Mouse (Mus musculus) megakaryocyte-erythroid progenitor cell, adult 5-6 weeks (primary cell): ENCODE results near the gene Dlgap1. TPM values are rescaled to one million over a fixed set of nuclear protein-coding genes. Genes with fewer than 3 reads are reported as not detected.

ENCODE experiments used
- ATAC-seq: replicated peaks from 2 replicates; pipeline ENCODE4 v1.8.0; 2016; ENCODE audit warnings: mild to moderate bottlenecking, inconsistent platforms; ENCODE audit not compliant: severe bottlenecking, poor library complexity, low FRiP score, low TSS enrichment
- total RNA-seq, 2 experiments: library from RNA; stranded (forward) in 1 of 2; stranded (reverse) in 1 of 2; fragments of 200-1000, 215-1000 nt in 1 of 2; fragments of >200 nt in 1 of 2; fragmentation: Nextera tagmentation in 1 of 2; gene quantifications; 2 replicates each; pipeline ENCODE4 v1.2.3; 2014 to 2017

The Dlgap1 gene
- total RNA-seq, 2 experiments from 2014 or later: not detected

DNA sequence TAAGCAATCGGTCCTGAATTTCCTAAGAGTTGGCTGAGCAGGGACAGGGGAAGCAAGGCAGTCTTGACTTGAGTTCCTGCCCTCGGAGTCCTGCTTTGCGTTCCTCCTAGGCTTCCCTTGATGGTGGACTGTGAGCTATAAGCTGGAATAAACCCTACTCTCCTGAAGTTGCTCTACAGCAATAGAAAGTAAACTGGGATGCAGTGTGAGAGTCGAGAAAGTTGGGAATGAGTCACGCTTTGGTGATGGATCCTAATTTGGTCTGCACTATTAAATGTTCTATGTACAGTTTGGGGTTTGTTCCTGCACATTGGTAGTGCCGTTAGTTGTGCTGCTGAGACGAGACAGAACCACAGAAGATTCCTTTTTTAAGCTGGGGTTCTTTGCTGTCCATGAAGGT lies 348.9 kb downstream of the Dlgap1 start:
- no peak for ATAC-seq

DNA sequence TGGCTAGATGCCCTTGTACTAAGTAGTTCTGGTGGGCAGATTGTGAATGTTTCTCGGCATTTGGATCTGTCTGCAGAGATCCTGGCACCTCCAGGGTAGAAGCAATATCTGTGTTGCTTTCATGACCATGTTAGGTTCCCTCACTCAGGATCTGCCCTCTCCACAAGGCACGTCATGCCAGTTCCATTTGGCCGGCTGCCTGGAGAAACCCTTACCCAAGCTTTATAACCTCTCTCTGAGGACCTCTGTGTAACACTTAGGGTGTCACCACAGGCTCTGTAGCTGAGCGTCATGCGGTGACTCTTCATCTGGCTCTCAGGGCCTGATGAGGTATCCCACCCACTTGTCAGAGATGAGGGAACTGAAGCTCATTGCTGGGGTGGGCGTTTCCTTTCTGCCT lies 353.1 kb downstream of the Dlgap1 start:
- no peak for ATAC-seq

DNA sequence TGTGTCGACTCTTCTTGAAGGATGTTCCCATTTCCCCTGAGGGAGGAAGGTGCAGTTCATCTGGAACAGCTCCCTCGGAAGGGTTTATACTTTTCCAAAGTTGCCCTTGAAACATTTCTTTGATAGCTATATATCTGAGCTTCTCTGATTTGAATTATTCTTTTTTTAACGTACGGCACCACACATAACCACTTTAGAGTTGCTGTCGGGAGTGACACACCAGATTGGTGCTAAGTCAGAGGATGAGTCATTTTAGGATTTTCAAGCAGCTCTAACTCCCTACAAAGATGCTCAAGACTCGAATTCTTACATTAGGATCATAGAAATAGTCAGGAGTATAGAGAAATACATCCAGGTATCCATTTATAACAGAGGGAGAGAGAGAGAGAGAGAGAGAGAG lies 364.6 kb downstream of the Dlgap1 start:
- no peak for ATAC-seq

DNA sequence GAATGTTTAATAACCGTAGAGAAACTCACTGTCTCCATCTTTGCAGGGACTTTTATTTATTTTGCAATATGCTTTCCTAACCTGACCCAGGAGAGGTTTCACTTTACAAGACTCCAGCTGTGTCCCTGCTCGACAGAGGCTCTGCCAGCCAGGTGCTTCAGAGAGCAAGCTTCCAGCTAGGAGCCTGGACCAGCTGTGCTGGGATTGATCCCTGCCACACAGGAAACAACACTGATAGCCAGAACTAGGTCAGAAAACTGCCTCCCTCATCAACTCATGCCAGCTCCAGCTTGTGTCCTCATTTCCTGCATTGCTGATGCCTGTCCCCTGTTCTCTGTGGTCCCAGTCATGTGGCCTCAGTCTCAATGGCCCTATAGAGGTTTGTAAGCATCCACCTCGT lies 365.3 kb downstream of the Dlgap1 start:
- no peak for ATAC-seq

DNA sequence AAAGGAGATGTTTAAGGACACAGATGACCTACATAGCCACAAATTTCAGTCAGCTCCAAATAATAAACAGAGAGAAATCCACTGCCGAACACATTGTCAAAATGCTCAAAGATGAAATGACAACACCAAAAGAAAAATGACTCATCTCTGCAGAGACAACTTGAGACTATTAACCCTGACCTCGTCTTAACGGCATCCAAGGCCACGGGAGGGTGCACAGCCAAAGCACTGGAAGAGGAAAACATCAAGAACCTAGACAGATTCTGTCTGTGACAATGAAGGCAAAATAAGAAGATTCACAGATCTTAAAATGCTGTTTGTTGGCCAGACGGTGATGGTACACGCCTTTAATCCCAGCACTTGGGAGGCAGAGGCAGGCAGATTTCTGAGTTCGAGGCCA lies 370.9 kb downstream of the Dlgap1 start:
- no peak for ATAC-seq

DNA sequence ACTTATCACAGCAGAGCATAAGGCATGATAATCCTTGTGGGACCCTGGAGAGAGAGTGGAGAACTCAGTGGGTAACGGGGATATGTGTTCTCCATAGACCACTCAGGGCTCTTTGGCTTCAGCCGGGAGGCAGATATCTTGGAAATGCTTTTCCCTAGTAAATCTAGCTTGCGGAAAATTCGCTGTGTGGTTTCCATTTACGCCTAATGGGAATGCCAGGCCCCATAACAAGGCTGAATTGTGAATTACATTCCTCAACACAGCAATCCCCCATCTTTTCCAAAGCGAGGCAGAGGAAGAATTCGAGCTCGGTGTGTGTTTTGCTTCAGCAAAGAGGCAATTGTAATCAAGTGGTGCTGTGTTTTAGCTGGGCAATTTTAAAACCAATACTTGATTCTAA lies 372.4 kb downstream of the Dlgap1 start:
- no peak for ATAC-seq

DNA sequence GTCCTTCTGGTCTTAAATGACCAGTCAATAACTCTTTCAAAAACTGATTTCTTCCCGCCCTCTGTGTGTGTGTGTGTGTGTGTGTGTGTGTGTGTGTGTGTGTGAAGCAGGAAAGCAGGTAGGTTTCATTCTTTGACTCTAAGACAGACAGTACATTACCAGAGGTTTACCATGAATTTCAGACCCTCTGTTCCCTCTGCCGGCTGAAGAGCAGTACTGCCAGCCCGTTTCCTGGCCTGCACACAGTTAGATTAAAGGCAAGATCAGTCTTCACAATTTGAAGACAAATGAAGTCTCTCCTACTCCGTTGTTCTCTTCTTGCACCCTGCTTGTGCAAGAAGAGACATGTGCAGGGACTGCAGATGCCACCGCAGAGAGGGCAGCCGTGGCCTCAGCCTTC lies 373.0 kb downstream of the Dlgap1 start:
- ATAC-seq: no peak

DNA sequence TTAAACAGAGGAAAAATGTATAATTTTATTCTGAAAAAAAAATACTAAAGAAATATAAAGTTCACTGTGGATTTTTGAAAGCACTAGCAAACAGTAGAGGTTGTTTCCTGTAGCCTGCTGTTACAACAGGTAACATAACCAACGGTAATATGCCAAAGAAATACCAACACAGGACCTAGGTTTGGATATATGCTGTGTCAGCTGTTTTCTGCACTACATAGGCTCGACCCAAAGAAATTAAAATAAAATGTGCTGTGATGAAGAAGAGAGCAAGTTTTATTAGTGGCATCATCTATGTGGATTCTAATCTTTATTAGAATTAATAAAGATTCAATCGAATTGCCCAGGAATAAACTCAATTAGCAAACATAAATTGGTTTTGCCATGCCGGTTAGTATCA lies 378.5 kb downstream of the Dlgap1 start:
- no peak for ATAC-seq

DNA sequence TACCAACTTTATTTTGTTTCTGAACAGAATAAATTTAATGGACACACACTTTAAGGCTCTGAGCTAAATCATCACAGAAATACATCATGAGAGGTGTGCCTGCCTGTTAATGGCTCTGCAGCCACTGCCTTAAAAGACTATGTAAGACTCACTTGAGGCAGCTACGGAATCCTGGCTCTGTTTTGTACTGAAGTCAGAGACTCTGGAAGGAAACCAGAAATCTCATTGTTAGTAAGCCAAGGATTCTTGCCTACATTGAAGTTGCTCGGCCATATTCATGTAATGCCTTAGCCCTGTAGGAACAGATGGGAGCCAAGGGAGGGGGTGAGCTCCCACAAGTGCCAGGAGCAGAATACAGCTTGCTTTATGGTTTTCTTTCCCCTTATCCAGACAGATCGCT lies 394.7 kb downstream of the Dlgap1 start:
- no peak for ATAC-seq

DNA sequence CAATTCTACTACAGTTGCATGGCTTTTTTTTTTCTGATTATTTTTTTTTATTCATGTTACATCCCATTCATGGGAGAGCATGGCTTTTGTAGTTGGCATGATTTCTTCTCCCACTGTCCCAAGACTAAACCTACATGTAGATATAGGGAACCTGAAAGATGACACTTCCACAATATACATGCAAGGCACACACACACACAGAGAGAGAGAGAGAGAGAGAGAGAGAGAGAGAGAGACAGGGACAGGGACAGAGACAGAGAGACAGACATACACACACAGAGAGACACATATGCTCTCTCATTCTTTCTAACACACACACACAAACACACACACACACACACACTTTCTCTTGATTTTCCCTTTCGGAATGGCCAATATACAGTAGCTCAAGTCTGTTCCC lies 395.1 kb downstream of the Dlgap1 start:
- no peak for ATAC-seq

DNA sequence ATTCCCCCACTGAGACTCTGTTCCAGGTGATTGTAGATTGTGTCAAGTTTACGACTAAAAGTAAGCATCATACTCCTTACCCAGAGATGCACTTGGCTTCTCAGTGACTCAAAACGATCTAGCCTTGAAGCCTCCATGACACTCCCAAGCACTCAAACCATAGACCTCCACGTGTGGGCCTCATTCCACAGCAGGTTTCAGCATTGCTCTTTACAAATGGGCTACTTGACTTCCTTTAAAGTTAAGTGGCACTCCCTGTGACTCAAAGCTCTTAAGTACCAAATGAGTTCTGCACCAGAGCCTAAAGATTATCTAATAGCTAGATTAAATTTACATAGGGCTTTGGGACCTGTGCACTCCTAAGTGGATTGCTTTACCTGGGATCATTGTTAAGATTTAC lies 400.3 kb downstream of the Dlgap1 start:
- no peak for ATAC-seq

DNA sequence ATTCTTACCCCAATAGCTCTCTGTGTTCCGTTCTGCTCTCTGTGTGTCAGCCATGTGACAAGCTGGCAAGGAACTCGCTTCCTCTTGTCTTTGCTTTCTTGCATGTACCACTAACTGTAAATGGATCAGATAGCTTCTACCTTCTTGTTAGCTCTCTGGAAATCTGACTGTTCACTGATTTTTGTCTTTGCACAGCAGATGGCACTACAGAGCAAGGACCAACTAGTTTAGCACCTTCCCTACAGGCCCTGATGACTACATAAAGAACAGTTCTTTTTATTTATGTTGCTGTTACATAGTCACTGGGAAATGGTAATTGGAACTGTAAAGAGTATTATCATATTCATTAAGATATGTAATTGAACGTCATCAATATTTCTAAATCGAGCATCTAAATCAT lies 408.1 kb downstream of the Dlgap1 start:
- no peak for ATAC-seq

DNA sequence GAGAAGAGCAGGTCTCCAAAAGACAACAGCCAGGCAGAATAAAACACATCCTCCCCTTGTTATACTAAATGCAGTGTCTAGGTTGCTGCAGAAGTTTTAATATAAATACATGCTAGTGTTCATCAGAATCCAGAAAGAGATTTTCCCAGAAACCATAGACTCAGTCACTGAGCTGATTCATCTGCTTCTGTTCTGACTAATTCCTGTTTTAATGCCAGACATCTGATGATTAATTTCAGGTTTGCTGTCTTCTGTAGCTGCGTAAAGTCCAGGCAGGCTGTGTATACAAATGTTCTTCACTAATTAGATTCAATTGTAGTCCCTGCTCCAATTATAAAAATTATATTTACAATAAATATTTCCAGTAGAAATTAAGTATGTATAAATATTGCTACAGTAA lies 419.6 kb downstream of the Dlgap1 start:
- no peak for ATAC-seq

DNA sequence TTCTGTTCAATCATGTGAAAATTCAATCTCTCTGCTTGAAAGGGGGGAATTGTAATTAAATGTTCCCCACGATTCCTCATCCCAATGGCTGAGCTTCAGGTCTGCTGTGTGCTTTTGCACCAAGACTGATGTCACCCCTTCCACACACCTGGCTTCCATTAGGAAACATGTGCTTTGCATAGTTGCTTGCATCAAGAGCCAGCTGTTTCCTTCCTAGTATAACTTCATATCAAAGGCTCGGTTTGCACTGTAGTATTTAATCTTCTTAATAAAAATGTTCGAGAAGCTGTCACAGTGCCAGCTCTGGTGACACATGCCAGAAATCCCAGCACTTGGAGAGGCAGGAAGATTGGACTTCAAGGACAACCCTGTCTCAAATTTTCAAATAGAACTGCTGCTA lies 428.3 kb downstream of the Dlgap1 start:
- no peak for ATAC-seq

DNA sequence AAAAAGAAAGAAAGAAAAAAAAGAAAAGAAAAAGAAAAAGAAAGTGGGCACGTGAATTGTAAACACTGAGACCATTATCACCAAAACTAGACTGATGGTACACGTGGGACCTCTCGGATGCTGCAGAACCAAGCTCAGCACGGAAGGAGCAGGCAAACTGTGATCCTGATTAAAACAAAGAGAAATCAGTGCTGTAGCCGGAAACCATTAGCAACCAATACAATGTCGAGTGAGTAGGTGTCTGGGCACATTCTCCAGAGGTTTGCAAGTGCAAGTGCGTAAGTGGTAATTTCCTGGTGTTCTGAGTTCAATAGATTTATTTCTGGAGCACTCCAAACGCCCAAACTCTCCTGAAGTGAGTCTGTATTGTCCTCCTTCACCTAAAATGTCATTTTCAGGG lies 428.8 kb downstream of the Dlgap1 start:
- no peak for ATAC-seq

DNA sequence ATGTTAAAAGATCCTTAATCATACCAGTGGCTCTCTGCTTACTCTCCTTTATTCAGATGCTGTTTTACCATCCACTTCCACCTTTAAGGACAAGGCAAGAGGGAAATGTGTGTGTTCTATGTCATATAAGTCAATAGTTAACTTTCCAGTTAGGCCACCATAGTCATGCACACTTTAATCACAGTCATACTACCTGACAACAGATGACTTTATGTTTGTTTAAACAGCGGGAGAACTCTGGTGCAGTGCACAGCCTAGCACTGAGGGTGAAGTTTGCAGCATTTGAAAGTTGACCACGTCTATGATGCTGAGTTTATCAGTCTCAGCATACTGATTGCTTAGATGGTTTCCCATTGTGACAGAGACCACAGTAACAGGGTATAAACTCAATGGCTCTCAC lies 433.0 kb downstream of the Dlgap1 start:
- ATAC-seq: no peak

DNA sequence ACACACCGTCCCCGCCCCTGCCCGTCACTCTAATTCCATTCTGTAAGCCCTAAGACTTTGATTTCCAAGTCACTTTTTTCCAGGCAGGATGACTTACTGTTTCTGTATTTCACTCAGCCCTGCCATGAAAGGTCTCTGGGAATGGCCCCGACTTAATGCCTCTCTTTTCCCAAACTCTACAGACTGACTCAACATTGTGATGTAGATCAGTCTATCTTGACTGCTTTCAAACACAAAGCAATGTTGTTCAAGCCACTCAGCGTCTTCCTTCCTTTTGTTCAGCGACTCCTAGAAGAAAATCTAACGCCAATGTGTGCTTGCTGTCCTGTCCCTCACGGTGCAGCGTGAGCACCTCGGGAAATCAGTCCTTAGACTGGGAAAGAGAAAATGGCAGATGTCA lies 434.9 kb downstream of the Dlgap1 start:
- ATAC-seq: no peak

DNA sequence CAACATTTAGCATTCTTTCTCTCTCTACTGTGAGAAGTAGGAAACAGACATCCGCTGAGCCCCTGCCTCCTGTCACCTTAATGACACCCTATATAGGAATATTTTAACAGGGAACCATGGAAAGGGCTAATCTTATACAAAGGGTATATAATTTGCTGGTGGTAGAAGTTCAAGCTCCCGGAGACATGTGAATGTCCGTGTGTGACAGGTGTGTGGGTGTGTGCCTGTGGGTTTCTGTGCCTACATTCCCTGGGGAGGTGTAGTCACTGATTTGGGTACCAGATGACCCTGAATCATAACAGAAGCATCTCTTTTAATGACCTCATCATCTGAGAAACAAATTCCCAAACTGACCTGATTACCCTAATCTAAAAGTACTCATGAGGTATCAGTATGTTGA lies 445.3 kb downstream of the Dlgap1 start:
- ATAC-seq: no peak

DNA sequence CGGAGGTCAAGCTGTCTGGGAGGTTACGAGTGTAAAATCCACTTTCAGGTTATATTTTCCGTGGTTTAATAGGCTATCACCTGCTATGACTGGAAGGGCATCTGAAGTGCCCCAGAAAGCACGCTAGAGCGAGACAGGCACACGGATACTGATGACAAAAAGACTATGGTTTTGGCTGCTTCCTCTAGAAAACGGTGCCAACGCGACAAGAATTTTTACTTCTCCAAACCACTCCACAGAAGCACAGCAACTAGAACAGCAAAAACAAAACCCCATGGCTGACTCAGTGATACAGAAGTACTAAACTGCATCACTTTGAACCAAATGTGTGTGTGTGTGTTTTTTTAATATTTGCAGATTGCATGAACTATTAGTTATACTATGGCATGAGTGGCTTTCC lies 459.0 kb downstream of the Dlgap1 start:
- ATAC-seq: no peak

DNA sequence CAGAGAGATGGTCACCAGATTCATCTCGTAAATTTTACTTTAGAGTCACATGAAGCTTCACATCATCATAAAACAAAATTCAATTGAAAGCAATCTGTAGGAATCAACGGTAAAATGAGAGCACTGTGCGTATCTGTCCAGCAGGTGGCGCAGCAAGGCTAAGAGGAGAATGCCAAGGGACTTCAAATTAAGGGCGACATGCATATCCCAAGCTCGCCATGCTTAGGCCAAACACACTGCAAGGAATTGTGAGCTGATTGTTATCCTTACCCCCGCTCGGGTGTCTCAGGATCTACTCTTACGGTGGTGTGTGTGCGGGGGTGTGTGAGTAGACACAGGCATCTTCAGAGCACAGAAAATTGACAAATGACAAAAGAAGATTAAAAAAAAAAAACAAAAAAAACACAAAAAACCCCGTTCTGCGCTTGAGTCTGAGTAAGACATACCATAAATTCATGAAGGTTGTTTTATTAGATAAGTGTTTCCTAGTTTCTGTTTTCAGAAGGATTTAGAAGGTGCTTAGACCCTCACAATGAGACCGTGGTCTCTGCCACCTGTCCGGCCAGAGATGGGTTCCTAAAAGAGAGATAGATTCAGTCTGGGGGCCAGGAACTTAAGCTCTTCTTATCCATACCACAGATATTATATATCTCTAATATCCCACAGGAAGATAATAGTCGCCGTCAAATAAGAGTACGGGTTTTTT lies 461.0 kb downstream of the Dlgap1 start:
- ATAC-seq: peak; percentile 92

DNA sequence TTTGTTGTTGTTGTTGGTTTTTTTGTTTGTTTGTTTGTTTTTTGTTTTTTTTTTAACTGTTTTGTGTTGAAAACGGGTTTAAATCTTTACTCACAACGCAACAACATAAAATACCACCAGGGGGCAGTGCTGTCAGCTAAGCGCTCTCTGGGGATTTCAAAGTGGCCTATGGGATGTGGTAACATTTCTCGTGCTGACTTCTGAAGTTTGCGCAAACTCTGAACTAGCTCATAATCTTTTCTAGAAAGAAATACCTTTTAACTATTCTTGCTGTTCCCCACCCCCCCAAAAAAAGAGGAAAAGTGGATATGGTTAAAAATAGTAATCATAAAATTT lies 461.5 kb downstream of the Dlgap1 start:
- no peak for ATAC-seq

DNA sequence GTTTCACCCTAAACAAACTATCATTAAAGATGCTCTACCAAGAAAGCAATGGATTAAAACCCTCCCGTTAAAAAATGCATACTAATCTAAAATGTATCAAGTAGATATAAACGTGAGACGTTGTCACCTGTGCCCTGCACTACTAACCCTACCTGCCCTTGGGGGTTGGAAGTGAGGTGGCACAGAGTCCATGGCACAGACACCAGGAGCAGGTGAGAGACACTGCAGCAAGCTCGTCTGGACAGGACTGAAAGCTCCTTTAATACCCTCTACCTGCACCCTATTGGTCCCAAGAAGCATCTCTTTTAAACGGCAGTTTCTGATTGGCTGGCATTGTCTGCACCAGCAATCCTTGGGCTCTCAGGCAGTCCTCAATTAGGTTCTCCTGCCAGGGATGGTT lies 464.0 kb downstream of the Dlgap1 start:
- no peak for ATAC-seq
